Mouse (Mus musculus): Measurements from ENCODE around the gene Plp2.
"Not testable (repeated sequence)": the region's sequence is repeated elsewhere in the genome, so short reads cannot be mapped to it uniquely, and the experiment has no call there.

The Plp2 gene

DNA sequence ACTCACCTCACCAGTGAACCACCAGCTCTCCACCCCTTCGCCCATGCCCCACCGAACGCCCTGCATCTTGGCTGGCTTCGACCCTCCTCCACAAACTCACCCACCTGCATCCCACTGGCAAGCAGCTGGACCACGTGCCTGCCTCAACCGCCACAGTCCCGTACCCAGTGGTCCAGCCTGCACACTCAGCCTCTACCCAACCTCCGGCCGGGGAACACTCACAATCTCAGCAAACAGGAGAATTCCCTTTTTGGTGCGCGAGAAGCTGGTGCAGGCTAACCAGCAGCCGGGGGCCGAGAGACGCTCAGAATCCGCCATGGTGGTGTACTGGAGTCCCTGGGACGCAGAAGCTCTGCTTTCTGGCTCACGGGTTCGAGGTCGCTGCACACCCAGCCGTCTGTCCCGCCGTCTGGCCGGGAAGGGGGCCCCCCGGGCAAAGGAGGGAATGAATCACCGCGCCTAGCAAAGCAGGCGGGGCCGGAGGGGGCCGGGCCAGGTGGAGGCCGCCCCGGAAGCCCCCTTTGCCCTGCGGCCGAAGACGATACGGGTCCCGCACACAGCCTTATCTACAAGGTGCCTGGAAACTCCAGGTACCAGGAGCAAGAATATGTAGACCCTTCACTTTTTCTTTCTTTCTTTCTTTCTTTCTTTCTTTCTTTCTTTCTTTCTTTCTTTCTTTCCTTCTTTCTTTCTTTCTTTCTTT is at the start of gene Plp2:
Plp2 (minus strand) TSS at position 470 of the 703 bp plus-strand sequence.
- no peak for DNase-seq (ENCODE audit: low spot score)

- DNase-seq (ENCODE audit: low spot score): not testable (repeated sequence)
These were observed 44.9 kb upstream of the Plp2 start for GRCm38 (mm10) chrX:7716058-7716457.

DNA sequence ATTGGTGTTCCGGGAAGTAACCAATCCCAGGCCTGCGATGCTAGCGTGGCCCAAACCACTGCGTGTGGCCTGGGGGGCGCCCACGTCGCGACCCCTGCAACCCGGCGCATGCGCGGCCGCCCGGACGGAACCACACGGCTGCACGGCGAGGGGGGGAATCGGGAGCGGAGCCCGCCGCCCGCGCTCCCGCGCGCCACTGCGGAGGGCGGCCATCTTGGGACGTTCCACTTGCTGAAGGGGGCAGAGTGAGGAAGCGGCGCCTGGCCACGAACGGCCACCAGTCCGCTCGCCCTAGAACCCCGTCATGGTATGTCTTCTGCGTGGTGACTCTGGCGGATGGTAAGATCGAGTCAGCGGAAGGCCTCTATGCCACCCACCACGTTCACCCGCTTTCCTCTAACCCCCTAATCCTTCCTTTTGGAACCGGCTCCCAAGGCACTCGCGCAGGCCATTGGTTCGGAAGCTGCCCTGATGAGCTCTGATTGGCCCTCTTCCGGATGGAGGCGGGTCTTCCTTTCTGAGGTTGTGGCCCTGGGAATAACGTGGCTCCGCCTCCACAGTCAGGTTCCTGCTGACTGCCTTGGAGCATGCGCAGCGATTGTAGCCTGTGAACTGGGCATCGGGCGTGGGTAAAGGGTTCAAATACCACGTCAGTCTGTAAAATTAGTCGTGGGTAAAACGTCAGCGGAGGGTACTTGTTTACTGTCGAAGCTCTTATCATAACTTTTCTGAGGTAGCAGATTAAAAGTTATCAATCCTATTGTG is 43.1 kb upstream of the Plp2 start, which contains the start of gene Wdr45:
Wdr45 (plus strand) TSS at position 199 of the 765 bp plus-strand sequence.
- DNase-seq (ENCODE audit: low spot score): peak; percentile 91

DNA sequence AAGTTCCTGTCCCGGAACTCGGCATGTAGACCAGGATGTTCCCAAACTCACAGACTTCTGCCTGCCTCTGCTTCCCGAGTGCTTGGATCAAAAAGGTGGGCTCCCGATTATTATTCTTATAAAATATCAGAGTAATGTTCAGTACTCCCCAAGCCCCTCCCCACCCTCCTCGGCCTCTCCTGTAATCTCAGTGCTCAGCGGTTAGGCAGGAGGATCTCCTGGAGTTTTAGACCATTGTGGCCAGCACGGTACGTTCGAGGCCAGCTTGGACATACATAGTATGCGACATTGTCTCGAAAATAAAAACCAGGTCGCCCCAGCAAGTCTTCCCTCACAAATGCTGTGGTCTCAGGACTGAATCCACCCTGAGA is 42.6 kb upstream of the Plp2 start:
- DNase-seq (ENCODE audit: low spot score): not testable (repeated sequence)

DNA sequence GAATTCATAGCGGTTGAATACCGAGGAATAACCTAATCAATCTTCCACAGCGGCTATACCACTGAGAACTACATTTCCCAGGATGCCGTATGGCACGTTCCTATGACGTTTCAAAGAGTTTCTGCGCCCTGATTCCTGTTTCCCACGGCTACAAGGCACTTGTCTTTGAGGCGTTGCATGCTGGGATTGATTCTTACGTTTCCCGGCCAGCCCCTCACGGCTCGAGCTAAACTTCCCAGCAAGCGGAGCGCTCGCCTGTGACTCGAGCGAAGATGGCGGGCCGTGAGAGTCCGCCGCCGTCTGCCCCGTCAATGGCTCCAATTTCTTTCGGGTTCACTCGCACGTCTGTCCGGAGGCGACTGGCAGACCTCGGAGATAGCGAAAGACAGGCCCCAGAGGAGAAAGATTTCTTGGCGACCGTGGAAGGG is 25.8 kb upstream of the Plp2 start, which contains the start of gene Gpkow:
Gpkow (plus strand) TSS at position 178 of the 428 bp plus-strand sequence.
- DNase-seq (ENCODE audit: low spot score): peak; percentile 81

DNA sequence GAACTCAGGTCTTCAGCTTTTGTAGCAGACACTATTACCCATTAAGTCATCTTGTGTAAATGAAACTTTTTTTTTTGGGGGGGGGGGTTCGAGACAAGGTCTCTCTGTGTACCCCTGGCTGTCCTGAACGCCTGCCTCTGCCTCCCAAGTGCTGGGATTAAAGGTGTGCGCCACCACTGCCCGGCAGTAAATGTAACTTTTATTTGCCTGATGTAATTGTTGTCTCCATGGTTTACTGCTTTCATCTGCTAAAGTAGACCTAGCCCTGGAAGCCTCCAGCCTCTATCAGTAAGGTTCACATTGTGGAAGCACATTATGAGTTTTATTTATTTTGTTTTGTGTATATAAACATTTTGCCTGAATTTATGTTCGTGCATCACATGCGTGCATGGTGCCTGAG is 25.3 kb upstream of the Plp2 start:
- DNase-seq (ENCODE audit: low spot score): no peak

GRCm38 (mm10) chrX:7692862-7693261 is 21.7 kb upstream of the Plp2 start:
- no peak for DNase-seq (ENCODE audit: low spot score)

DNA sequence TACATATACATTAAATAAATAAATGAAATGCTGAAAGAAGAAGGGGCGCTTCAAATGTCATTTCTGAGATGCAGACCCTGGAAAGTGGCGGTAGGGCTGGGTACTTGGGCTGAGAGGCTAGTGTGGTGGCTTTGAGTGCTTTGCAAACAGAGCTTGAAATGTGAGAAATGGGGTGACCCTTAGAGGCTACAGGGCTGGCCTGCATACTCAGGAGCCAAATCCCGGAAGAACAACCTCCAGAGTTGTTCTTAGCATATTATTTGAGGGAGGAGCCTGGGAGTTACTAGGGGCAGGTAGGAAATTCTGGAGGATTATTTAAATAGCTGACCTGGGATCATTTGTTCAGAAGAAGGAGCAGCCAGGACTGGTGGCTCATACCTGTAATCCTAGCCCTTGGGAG is 19.3 kb upstream of the Plp2 start:
- DNase-seq (ENCODE audit: low spot score): no peak

- no peak for DNase-seq (ENCODE audit: low spot score)
These were observed 17.1 kb upstream of the Plp2 start for GRCm38 (mm10) chrX:7688321-7688720.

DNA sequence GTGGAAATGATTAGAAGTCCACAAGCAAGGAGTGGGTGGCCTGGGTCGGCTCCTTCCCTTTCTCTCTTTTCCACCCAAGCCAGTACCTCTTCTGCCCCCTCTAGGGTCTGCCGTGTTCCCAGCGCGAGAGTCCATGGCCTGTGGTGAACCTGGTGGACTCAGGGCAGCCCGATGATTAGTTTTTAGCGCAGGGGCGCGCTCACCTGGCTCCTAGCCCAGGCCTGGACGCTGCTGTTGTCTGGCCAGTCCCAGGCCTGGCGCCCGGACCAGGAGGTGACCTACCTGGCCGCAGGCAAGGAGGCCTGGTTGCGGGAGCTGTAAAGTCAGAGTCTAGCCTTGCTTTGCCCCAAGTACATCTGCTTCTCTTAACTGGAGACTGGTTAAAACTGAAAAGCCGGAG is 9.7 kb upstream of the Plp2 start, which contains the start of gene Magix:
Magix (minus strand) TSS at position 388 of the 400 bp plus-strand sequence.
- DNase-seq (ENCODE audit: low spot score): no peak

GRCm38 (mm10) chrX:7680057-7680412 is 8.8 kb upstream of the Plp2 start:
- no peak for DNase-seq (ENCODE audit: low spot score)

GRCm38 (mm10) chrX:7679405-7680056 is 8.3 kb upstream of the Plp2 start:
- peak; percentile 81 for DNase-seq (ENCODE audit: low spot score)

DNA sequence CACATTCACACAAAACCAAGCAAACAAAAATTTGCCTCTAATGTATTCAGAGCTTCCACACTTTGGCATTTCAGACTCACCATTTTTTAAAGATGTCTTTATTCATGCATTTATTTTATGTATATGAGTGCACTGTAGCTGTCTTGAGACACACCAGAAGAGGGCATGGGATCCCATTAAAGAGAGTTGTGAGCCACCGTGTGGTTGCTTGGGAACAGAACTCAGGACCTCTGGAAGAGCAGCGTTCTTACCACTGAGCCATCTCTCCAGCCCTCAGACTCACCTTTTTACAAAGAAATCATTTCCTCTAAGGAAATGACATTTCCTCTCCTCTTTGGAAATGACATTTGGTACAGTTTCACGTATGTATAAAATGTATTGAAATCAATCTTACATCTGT is 7.8 kb upstream of the Plp2 start:
- DNase-seq (ENCODE audit: low spot score): no peak

GRCm38 (mm10) chrX:7675001-7675380 is 3.8 kb upstream of the Plp2 start:
- no peak for DNase-seq (ENCODE audit: low spot score)

DNA sequence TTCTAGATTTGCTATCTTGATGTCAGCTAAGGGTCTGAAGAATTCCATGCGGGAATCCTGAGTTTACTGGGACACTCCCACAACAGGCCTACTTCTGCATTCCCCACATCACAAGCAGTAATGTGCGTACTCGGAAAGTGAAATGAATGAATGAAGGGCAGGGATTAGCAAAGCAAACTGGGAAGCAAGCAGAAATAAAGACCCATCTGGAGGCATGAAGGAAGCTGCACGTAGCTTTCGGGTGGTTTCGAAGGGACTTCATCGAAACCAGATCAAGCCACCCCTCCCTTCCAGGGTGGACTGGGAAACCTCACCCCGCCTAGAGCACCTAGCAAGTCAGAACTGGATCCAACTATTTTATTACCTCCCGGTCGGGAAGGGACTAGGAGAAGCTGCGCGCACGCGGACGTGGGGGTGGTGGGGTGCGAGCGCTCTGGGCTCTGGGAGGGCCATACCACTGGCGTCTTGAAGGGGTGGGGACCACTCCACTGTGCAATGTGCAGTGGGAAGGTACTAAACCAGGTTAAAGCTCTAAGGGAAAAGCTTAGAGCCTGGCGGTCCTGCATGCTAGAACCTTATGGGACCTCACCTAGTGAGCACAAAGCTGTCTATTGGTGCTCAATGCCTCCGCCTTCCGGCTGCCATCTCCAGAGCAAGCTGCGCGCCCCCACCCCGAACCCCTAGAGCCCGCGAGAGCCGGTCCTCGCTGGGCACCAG is 3.3 kb upstream of the Plp2 start:
- no peak for DNase-seq (ENCODE audit: low spot score)

- DNase-seq (ENCODE audit: low spot score): no peak
These were observed 2.5 kb upstream of the Plp2 start for GRCm38 (mm10) chrX:7673578-7674281.

- DNase-seq (ENCODE audit: low spot score): no peak
These were observed 1.5 kb upstream of the Plp2 start for GRCm38 (mm10) chrX:7672739-7673138.

- DNase-seq (ENCODE audit: low spot score): peak; percentile 37
These were observed 754 bp downstream of the Plp2 start for GRCm38 (mm10) chrX:7670390-7670881.

GRCm38 (mm10) chrX:7665739-7666502 is 5.3 kb downstream of the Plp2 start:
- DNase-seq (ENCODE audit: low spot score): no peak

DNA sequence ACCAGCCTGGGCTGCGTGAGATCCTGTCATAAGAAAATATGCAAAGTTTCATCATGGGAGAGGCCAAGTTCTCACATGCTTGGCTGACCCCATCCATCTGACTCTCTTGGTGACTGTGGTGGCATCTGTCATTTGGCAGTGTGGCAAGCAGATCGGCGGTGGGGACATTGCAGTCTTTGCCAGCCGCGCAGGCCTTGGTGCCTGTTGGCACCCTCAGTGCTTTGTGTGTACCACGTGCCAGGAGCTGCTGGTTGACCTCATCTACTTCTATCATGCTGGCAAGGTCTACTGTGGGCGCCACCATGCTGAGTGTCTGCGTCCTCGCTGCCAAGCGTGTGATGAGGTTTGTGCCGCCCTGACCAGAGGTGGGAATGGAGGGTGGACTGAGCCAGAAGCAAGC is 6.4 kb downstream of the Plp2 start:
- no peak for DNase-seq (ENCODE audit: low spot score)

GRCm38 (mm10) chrX:7662936-7663335 is 8.3 kb downstream of the Plp2 start:
- DNase-seq (ENCODE audit: low spot score): no peak

Data from c-Kit-positive CD71-positive TER-119-positive erythroid progenitor cells, embryonic 14.5 days (primary cell).